Mouse (Mus musculus): ENCODE results near the gene Srsf4. TPM values are rescaled to one million over a fixed set of nuclear protein-coding genes. Genes with fewer than 3 reads are reported as not detected.

Srsf4 gene
- polyA plus RNA-seq (2015; fragmentation: Illumina TruSeq; extraction: RNeasy Lipid Tissue Mini Kit (QIAGEN cat#74804); ENCODE audit: low read depth, low replicate concordance): 54.9 TPM

DNA sequence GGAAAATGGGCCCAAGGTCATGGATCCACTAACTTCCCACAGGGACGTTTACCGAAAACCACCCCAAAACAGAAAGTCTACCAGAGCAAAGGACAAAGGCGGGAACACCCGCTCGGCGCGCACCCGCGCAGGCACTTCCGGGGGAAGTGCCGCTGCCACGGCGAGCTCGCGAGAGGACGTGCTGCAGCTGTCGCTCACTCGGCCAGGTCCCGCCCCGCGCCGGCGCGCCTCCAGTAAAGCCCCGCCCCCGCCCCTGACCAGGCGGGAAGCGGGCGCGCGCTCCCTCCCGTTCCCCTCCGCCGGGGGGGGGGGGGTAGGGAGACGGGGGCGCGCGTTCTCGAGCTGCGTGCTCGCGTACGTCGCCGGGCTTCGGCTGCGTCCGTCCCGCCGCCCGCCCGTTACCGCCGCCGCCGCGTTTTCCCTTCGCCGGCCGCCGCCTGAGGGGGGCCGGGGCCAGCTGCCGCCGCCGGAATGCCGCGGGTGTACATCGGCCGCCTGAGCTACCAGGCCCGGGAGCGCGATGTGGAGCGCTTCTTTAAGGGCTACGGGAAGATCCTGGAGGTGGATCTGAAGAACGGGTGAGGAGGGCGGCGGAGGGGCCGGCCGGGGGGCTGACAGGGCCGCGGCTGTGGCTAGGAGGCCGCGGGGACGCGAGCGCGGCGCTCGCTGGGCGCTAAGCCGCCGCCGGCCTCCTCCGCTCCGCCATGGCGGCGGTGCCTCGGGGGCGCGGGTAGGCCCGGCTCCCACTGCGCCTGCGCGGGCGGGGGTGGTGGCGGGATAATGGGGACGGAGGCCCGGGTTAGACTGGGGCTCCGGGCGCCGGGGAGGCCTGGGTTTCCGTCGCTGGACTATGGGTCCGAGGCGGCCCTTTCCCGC lies at the start of gene Srsf4:
Srsf4 (plus strand) TSS at position 325 of the 876 bp plus-strand sequence.

DNA sequence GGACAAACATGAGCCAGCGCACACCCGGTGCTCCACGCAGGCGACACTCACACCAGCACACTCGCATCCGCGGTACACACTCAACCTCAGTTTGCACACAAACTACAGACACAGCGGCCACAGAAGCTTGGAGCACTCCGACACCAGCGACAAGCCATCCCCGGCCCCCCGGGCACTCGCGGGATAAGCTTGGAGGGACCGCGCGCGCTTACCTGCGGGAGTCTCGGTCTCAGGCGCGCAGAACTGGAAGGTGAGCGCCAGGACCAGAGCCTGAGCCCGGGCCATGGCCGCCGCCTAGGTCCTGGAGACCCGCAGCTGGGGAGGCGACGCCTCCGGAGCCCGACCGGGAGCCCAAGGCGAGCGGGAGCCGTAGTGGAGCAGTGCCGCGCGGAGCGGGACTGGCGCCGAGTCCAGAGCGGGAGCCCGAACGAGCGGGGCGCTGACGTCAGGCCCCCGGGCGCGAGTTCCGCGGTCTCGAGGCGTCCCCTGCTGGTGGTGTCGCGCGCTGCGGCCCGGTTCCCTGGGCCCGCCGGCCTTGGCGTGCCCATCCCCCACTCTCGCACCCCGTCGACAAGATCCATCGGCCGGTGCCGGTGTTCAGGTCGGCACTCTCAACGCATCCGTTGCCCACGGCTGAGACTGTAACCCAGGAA lies 35.4 kb upstream of the Srsf4 start, which contains the start of gene Ptpru:
Ptpru (minus strand) TSS at position 417 of the 653 bp plus-strand sequence.

DNA sequence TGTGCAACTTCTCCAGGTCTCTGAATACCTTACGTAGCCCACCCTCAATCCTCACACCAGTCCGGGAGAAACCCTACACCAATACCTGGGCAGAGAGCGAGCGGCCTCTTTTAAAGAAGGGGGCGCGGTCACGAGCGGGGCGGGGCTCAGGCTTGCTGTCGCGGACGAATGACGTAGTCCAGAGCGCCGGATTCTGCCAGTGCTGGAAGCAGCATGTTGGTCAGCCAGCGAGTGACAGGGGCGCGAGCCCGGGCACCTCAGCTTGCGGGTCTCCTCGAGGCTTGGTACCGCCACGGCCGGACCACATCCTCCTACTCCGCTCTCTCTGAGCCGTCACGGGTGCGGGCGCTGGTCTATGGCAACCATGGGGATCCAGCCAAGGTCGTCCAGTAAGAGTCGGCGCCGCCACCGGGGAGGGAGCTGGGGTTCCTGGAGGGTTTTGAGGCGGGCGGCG lies 30.1 kb upstream of the Srsf4 start, which contains the start of gene Mecr:
Mecr (plus strand) TSS at position 181 of the 454 bp plus-strand sequence.

DNA sequence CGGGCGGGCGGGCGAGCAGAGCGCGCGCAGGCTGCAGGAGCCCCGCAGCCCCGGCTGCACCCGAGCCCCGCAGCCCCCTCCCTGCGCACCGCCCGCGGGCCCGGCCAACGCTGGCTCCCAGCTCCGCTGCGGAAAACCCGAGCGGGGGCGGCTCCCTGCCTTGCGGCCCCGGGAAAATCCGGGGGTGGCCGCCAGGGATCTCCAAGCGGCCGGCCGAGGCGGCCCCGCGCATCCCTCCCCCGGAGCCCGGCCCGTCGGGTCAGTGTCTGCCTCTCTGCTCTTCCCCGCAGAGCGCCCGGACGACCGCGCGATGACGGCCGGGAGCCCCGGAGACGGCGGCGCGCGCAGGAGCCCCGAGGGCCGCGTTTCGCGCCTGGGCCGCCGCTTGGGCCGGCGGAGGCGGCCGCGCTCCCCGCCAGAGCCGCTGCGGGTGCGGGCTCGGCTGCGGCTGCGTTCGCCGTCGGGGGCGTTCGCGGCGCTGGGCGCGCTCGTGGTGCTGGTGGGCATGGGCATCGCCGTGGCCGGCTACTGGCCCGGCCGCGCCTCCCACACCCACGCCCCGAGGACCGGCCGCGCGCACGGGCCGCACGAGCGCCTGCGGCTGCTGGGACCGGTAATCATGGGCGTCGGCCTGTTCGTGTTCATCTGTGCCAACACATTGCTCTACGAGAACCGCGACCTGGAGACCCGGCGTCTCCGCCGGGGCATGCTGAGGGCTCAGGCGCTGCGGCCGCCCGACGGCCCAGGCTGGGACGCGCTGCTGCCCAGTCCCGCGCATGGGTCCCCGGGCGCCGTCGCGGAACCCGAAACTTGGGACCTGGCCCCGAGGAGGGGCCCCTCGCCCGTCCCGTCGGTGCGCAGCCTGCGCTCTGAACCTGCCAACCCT lies 48.3 kb downstream of the Srsf4 start, which contains the start of gene Tmem200b:
Tmem200b (plus strand) TSS at position 311 of the 886 bp plus-strand sequence.

Other genes starting within 250 kb of the Srsf4 start
- gene Ptpru, start 35.3 kb upstream of the Srsf4 start, polyA plus RNA-seq (2015; fragmentation: Illumina TruSeq; extraction: RNeasy Lipid Tissue Mini Kit (QIAGEN cat#74804); ENCODE audit: low read depth, low replicate concordance): 34.7 TPM
- 29.4 TPM for gene Mecr, start 30.1 kb upstream of the Srsf4 start, polyA plus RNA-seq (2015; fragmentation: Illumina TruSeq; extraction: RNeasy Lipid Tissue Mini Kit (QIAGEN cat#74804); ENCODE audit: low read depth, low replicate concordance)
- 7.2 TPM for gene Tmem200b, start 48.2 kb downstream of the Srsf4 start, polyA plus RNA-seq (2015; fragmentation: Illumina TruSeq; extraction: RNeasy Lipid Tissue Mini Kit (QIAGEN cat#74804); ENCODE audit: low read depth, low replicate concordance)
- not detected for gene Gm10300, start 201.1 kb downstream of the Srsf4 start, polyA plus RNA-seq (2015; fragmentation: Illumina TruSeq; extraction: RNeasy Lipid Tissue Mini Kit (QIAGEN cat#74804); ENCODE audit: low read depth, low replicate concordance)
- gene Epb41, start 201.7 kb downstream of the Srsf4 start, polyA plus RNA-seq (2015; fragmentation: Illumina TruSeq; extraction: RNeasy Lipid Tissue Mini Kit (QIAGEN cat#74804); ENCODE audit: low read depth, low replicate concordance): 32.4 TPM